Mouse (Mus musculus): ENCODE measurements at regions not wholly inside any gene's neighbourhood (a gene's known extent, or its start where the extent isn't known, plus 50 kb on each side); places are given as distances from the start of the nearest gene placed in this dataset.

- no peak for TF ChIP-seq CTCF (IDR thresholded peaks at IDR 0.05; ENCODE audit: low read depth)
- TF ChIP-seq EP300 (IDR thresholded peaks at IDR 0.05; ENCODE audit: low read depth): no peak
Observed at GRCm38 (mm10) chr2:45692819-45693218, 575.6 kb upstream of the Zeb2 start.
